Mouse (Mus musculus): ENCODE results near the gene Hoxc4.

Hoxc4 gene

DNA sequence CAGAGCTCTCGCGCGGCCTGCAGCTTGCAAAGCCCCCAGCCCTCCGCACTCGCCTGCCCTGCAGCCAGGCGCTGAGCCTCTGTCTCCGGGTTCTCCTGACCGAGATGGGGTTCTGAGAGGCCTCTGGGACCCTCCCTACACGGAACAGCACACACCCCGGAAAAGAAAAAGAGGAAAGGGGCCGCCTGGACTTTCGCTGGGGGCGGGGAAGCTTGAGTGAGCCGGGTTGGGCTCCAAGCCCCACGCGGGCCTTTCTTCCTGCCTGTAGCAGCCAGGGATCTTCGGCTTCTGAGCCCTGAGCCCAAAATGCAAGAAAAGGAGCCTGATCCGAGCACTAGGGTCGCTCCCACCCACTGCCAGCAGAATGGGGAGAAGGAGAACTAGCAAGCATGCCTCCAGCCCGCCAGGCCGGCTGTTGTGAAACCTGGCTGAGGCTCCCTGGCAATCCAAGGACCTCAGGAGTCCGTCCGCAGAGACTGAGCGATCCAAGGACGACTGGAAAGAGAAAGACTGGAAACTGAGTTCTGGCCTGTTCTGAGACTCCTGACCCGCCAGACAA is 6.7 kb upstream of the Hoxc4 start:
- no peak for DNase-seq (ENCODE audit: low spot score)

DNA sequence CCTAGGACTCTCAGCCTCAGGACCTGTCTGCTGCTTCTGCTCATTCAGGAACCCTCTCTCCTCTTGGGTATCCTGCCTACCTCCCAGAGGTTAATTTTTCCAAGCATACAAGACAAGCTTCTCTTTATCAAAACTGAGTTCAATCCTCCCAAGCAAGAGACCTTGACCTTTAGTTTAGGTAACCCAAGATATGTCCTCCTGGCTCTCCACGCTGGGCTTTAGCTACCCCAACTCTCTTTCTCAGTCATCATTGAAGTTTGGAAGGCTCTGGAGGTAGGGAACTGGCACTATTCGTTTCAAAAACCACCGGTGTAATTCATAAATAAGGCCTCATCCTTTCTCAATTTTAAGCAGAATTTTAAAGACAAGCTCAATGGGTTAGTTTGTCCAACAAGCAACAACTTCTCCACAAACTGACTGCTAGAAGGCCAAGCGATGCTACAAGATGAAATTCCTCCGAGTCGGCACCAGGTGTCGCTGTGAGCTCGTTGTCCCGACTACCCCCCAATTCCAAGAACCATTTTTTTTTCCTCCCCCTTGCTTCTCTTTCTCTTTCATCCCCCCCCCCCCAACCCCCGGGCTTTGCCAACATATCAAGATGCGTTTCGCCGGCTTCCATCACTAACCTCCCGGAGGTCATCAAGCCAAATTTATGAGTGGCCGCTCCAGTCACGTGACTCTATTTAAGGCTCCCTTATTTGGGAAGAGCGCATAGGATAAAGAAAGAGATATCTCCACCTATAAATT is 5.3 kb upstream of the Hoxc4 start:
- DNase-seq (ENCODE audit: low spot score), result no peak

DNA sequence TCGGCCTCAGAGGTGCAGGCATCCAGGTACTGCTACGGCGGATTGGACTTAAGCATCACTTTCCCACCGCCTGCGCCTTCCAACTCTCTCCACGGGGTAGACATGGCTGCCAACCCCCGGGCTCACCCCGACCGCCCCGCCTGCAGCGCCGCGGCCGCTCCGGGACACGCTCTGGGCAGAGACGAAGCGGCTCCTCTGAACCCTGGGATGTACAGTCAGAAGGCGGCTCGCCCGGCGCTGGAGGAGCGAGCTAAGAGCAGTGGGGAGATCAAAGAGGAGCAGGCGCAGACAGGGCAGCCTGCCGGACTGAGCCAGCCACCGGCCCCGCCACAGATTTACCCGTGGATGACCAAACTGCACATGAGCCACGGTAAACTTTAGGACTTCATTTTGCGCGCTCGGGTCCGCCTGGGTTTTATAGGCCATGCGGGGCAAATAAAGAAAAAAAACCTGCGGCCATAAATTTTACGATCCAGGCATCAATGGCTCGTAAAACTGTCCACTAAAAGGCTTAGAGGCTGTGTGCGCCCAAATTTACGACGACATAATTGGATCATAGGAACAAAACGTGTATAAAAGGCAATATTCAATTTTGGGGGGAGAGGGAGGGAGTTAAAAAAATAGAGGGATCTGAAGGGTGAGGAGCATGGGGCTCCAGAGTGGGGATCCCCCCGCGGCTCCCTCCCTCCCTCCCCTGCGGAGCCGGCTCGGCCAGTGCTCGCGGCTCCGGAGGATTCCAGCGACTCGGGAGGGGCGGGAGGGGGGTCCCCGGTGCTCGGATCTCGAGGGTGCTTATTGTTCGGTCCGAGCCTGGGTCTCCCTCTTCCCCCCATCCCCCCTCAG is 4.3 kb upstream of the Hoxc4 start:
- no peak for DNase-seq (ENCODE audit: low spot score)

DNA sequence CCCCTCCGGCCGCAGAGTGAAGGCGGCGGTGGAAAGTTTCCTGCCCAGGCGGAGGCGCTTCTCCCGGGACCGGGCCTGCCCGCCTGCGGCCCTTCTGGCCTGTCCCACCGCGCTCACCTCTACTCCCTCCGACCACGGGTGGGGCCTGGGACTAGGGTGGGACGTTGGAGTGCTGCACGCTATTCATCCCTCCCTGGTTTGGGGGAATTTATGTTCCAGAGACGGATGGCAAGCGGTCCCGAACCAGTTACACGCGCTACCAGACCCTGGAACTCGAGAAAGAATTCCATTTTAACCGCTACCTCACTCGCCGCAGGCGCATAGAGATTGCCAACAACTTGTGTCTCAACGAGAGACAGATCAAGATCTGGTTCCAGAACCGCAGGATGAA is 3.7 kb upstream of the Hoxc4 start:
- DNase-seq (ENCODE audit: low spot score), result no peak

- no peak for DNase-seq (ENCODE audit: low spot score)
These were observed 3.1 kb upstream of the Hoxc4 start for GRCm38 (mm10) chr15:103015406-103016166.

DNA sequence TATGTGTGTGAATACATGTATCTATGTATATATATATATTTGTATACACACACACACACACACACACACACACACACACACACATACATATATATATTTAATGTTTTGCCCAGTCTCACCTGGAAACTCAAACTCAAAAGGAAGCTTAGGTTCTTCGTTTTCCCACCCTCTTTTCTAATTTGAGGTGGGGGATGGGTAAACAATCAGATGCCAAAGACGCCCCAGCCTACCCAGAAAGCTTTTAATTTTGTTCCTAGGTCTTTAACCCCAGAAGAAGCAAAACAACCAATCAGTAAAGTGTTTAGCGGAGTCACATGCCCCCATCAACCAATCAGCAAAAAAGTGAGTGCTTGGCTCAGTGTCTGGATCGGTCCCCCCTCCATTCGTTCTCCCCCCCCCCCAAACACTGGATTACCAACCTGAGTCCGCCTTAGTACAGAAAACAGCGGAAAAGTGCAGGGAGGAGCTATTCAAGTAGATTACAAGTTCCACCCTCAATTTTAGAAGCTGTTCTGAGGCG is 2.2 kb downstream of the Hoxc4 start:
- no peak for DNase-seq (ENCODE audit: low spot score)

GRCm38 (mm10) chr15:103021544-103021943 is 2.8 kb downstream of the Hoxc4 start:
- no peak for DNase-seq (ENCODE audit: low spot score)

DNA sequence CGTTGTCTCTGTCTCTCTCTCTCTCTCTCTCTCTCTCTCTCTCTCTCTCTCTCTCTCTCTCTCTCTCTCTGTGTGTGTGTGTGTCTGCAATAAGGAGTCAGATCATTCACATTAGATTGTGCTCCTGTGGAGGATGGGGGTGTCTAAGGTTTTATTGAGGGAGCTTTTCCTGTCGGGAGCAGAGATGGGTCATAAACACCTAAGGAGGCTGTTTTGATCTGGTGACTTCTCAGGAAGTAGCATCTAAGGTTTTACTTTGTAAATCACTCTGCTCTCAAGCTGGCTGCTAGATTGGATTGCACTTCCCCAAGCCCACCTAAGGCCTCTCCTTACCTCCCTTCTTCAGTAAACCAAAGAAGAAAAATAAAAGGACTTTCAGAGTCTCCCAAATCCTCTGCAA is 5.4 kb downstream of the Hoxc4 start:
- DNase-seq (ENCODE audit: low spot score), result no peak

- DNase-seq (ENCODE audit: low spot score), result no peak
These were observed 8.8 kb downstream of the Hoxc4 start for GRCm38 (mm10) chr15:103027266-103028235.

DNA sequence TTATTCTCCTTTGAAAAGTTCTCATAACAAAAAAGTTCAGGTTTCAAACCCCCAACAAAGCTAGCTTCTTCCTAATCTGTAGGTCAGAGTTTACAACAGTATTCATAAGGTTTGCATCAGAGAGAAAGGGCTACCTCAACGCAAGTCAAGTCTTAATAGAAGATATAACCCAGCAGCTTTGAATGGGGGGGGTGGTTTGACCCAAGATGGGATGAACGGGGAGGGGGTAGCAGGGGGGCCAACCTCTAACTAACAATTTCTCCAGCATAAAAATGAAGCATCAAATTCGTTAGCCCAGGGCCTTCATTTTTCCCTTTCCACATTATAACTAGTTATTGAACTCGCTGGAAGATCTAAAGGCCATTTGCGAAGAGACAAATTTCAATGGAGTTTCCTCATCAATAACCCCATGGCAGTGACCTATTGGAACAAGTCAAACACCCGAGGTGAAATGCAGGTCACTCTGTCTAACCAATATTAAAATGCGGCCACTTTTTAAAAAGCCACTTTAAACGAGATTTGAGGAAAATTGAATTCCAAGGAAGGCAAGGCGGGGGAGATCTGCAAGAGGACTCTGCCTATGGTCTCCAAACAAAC is 10.3 kb downstream of the Hoxc4 start:
- no peak for DNase-seq (ENCODE audit: low spot score)

DNA sequence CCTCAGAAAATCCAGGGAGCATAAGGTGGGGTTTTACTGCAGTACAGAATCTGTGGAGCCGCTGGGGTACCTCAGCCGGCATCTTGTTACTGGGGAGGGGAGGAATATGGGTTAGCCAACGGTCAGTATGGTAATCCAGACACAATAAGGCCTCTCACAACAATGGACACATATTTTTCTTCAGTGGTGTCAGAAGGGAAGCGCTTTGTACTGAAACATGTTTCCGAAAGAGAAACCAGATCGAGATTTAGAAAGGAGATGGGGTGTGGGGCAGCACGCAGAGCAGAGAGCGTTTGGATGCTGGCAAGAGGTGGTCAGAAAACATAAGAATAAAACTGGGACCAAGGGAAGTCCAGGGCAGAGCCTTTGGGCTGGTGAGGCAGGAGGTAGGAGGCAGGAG is 11.4 kb downstream of the Hoxc4 start:
- no peak for DNase-seq (ENCODE audit: low spot score)

GRCm38 (mm10) chr15:103032167-103032566 is 13.4 kb downstream of the Hoxc4 start:
- DNase-seq (ENCODE audit: low spot score), result no peak

GRCm38 (mm10) chr15:103032646-103033575 is 14.2 kb downstream of the Hoxc4 start:
- DNase-seq (ENCODE audit: low spot score), result no peak

DNA sequence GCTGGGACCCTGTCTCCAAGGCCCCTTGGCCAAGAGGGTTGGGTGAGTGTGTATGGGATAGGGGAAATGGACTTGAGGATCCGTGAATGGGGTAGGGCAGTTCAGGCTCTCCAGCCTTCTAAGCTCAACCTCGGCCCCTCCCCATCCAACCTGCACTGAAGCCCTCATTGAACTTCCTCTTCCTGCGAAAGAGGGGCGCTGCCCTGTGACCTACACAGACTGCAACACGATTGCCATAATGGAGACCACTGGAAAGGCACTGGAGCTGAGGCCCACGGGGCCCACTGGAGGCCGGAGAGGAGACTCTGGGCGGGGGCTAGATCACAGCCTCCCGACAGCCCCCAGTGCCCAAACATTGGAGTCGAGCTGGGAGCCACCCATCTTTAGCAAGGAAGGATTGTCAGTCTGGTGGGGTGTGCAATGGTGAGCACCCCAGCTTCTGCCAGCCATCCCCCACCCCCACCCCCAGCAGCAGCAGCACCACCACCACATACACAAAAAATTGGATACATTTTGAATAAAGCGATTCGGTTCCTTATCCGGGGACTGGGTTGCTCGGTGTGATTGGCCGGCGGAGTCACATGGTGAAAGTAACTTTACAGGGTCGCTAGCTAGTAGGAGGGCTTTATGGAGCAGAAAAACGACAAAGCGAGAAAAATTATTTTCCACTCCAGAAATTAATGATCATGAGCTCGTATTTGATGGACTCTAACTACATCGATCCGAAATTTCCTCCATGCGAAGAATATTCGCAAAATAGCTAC is 15.5 kb downstream of the Hoxc4 start:
- DNase-seq (ENCODE audit: low spot score), result no peak

GRCm38 (mm10) chr15:103034807-103035547 is 16.2 kb downstream of the Hoxc4 start:
- no peak for DNase-seq (ENCODE audit: low spot score)

DNA sequence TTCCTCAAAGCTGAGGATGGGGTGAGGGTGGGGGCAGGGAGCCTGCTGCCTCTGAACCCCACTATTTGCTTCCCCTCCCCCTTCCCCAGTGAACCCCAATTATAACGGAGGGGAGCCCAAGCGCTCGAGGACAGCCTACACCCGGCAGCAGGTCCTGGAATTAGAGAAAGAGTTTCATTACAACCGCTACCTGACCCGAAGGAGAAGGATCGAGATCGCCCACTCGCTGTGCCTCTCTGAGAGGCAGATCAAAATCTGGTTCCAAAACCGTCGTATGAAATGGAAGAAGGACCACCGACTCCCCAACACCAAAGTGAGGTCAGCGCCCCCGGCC is 16.8 kb downstream of the Hoxc4 start:
- DNase-seq (ENCODE audit: low spot score), result no peak

DNA sequence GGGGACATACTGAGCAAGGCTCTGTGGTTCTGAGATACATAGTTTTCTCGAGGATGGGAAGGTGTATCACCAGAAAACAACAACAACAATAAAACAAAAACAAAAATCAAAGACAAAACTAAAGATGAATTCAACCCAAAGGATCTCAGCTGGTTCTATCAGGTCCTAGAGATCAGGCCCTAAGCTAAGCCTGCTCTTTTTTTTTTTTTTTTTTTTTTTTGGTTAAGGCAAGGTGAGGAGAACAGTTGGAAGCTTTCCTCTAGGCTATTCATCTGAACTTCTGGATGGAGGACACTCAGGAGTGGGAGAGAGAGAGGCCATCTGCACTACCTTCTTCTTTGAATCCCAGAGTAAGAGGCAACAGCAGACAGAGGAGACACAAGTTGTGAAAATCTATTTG is 18.8 kb downstream of the Hoxc4 start:
- DNase-seq (ENCODE audit: low spot score), result no peak

Measured in spleen, adult 12 weeks (tissue).